Mouse (Mus musculus): Measurements from ENCODE around the gene Kcnk1.
A peak's percentile ranks its signal among the peaks of the same experiment; 100 is the strongest.

Gene Kcnk1

DNA sequence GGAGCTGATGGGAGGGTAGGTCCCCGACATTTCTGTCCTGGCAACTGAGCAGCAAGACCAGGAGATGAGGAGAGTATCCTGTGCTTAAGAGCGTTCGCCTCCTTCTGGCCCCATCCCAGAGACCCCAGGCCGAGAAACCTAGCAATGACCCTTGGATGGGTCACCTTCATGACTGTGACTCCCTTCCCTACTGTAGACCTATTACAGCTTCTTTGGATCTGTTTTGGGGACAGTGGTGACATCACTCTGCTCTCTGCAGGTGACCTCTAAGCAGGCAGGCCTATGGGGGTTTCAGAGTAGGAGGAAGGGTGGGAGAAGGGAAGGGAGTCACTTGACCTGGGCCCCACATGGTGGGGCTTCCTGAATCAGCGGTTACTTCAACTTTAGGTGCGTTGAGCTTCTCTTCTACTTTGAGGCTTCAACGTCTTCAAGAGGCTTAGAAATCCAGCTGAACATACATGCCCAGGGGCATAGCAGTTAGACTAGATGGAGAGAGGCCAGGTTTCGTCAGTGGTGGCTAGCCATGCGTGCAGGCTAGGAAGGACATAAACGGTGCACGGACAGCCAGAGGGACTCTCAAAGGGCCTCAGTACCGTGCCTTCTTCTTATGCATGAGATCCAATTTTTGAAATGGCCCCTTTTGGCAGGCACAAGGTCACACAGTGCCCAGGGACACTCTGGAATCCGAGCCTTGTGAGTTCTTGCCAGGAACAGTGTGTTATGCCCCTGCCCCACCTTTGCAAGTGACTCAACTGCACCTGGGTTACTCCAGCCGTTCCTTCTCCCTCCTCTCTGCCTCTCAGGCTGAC lies 1.3 kb downstream of the Kcnk1 start:
- no peak for DNase-seq (ENCODE audit: low read depth, low spot score)

DNA sequence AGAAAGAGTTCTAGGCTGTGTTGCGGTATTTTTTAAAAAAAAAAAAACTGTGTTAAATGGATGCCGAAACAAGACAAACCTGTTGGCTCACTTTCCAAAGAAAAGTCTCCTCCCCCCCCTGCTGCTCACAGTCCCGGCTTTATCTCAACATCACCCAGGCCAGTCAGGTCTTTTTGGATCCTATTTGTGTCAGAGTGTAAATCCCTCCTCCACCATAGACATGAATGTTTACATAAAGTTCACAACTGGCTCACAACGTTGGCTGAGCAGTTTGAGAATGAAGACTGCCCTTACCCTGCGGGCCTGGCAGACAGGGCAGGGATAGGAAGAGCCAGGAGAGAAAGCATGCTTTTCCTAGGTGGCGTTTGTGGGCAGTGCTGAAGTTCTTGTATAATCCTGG lies 2.0 kb downstream of the Kcnk1 start:
- no peak for DNase-seq (ENCODE audit: low read depth, low spot score)

DNA sequence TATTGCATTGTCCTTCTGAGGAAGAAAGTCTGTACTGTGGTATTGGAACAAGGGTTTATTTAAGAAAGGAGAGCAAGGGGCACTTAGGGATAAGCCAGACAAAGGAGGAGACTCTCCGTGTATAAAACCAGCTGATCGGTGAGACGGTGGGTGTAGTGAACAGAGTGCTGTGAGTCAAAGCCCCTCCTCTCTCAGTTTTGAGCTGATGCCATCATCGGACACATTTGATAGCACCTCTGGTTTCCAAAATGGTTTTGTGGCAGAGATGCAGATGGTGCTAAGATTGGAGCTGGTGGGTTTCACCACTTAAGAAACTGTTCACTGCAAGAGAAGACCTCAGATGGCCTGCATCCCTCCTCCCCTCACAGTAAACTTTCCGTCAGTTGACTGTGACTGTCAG lies 2.6 kb downstream of the Kcnk1 start:
- DNase-seq (ENCODE audit: low read depth, low spot score), result no peak

DNA sequence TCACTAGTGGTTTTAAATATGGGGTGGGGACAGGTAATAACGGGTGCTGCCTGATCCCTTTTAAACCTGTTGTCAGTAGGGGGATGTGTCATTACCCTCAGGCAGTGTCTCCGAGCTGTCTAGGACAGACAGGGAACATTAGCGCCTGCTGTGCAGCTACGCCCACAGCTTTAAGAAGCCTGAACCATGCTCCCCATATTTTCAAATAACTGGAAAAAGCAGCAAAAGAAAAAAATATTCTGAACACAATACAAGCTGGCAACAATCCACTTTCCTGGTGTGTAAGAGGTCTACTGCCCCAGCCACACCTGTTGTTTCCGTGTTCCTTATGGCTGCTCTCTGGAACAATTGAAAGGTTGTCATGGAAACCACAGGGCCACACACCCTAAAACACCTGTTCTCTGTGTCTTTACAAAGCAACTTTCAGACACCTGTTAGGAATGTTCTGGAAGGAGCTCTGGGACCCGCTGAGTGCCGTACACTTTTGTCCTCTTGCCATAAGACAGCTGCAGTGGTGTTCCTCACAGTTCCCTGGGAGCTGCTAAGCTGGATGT lies 4.9 kb downstream of the Kcnk1 start:
- no peak for DNase-seq (ENCODE audit: low read depth, low spot score)

DNA sequence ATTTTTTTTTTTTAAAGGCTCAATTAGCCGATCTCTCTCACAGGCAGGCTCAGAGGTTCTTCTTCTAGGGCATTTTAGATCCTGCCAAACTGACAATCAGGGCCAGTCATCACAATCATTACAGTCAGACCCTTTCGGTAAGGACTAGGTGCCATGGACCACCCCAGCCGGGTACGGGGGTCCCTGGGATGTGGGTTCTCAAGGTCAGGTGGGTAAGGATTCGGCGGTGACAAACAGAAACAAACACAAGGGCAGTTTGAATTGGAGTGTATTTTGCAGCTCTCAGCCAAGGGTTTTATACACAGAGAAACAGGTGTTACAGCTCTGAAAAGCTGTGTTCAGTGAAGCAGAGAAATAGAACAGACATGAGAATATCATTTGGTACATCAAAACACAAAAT lies 8.6 kb downstream of the Kcnk1 start:
- DNase-seq (ENCODE audit: low read depth, low spot score), result no peak

DNA sequence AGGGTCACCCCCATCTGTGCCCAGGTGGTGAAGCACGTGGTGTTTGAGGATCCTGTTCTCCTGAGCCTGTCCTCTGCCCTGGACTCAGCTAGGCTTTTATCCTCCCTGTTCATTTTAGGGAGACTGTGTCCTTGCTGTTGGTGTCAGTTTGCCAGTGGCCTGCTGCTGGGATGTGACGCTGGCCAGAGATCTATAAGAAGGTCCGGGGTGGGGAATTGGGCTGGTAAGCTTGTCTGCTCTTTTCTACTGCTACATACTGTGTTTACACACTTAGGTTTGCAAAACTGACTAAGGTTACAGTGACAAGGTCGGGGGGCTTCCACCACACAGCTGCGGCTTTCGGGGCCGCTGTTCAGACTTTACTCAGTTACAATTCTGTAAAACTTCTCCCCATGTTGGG lies 10.0 kb downstream of the Kcnk1 start:
- DNase-seq (ENCODE audit: low read depth, low spot score), result no peak

DNA sequence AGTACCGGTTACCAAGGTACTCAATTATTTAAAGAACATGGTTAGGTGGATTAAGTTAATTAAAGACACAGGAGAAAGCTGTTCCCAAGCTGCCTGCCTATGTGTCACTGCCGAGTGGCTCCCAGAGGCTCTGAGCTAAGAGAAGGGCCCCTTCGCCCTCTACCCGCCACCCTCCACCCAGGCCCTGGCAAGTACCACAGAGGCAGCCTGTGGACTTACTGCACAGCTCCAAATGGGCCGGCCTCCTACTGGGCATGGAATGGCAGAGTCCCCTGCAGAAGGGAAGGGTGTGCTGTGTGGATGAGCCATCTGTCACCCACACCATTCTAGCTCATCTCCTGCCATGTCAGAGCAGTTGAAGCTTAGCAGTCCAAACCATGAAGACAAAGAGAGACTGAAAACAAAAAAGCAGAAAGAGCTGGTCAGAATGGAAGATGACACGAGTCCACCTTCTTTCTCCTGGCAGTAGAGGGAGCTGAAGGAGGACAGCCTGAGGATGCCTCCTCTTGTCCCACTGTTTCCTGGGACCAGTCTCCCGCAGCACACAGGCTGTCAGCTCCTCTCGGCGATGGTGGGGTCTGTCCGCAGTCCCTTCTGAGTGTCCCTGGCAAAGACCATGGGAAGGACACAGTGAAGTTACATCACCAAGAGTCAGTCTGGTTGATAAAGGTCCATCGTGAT lies 11.5 kb downstream of the Kcnk1 start:
- no peak for DNase-seq (ENCODE audit: low read depth, low spot score)

DNA sequence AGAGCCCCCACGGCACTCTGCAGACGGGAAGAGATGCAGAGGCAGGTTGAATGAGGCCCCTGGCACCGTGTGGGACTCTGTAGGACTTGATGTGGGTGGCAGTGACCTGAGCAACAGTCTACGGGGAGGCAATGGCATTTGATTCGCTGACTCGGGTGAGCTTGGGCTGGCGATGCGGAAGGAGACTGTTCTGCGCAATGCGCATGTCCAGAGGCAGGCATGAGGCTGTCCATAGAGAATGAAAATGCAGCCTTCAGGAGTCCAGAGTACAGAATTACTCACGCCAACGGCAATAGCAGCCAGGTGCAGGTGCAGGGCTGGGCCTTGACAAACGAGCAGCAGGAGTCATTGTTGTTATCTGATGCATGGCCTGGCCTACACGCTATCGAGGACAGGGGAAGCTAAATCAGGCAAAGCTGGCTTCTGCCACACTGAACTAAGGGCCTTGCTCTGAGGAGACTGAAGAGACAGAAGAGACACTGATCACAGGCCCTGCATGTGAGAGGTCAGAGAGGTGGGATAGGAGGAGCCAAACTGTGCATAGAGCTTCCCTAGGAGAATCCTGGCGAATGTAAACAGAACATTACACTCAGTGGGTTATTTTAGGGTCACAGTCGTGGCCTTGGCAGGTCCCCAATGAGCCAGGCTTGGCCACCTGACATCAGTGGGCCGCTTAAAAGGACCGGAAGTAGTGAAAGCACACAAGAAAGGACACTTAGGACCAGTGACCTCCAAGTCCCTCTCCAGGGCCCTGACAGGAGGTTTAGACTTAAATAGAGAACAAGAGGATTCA lies 12.8 kb downstream of the Kcnk1 start:
- DNase-seq (ENCODE audit: low read depth, low spot score), result no peak

DNA sequence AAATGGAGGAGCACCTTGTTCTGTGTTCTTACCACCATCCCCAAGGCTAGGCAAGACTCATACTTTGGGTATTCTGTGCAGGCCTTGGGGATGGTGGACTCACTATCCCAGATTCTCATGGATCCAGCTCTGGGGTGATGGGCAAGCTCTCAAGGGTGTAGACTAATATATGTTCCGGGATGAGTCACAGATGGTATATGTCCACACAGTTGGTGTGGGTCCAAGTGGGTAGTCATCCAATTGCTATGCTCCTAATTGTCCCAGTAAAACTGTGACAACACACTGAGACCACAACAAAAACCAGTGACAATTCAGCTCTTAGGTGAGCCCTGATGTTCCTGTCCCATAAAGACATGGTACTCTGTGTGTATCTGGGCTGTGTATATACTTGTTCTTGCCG lies 14.0 kb downstream of the Kcnk1 start:
- DNase-seq (ENCODE audit: low read depth, low spot score), result no peak

DNA sequence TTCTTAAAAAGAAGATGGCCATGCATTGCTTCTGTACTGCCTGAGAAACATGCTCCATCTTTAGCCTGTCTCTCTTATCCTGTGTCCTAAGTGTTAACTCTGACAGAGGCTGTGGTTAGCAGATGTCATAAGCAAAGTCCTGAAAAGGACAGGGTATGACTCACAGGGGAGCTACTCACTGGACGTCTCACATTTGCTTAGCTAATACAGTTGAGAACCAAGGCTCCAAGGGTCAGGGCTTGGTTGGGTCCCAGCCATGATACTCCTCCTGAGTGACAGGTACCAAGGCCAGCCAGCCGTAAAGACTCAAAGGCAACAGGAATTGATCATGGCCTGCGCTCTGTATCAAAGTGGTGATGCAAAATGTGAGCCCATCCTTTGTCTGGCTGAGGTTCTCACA lies 15.9 kb downstream of the Kcnk1 start:
- no peak for DNase-seq (ENCODE audit: low read depth, low spot score)

DNA sequence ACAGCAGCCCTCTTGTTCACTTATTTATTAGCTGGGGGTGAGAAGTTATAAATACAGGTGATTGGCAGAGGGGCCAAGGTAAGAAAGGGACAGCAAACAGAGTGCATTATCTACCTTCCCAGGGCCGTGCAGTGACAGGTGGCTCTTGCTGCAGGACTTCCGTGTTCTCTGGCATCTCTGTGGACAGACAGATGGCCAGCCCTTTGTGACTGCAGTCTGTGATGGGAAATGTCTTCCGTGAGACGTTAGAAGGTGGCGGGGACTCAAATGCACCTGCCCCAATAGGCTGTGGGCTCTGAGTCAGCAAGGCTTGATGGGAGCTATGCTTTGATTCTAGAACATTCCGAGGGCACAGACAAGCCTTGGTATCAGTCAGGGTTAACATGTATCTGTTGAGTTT lies 17.4 kb downstream of the Kcnk1 start:
- no peak for DNase-seq (ENCODE audit: low read depth, low spot score)

DNA sequence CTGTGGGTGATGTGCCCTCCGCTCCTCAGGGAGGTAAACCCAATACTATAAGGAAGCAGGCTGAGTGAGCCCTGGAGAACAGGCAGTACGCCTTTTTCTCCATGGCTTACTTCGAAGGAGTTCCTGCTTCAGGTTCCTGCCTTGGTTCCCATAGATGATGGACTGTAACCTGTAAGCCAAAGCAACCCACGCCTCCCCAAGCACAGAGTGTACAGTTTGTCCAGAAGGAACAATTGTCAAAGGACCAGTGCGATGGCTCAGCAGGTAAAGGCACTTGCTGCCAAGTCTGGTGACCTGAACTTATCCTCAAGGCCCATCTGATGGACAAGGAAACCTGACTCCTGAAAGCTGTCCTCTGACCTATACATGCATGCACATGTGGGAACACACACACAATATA lies 18.7 kb downstream of the Kcnk1 start:
- DNase-seq (ENCODE audit: low read depth, low spot score), result no peak

DNA sequence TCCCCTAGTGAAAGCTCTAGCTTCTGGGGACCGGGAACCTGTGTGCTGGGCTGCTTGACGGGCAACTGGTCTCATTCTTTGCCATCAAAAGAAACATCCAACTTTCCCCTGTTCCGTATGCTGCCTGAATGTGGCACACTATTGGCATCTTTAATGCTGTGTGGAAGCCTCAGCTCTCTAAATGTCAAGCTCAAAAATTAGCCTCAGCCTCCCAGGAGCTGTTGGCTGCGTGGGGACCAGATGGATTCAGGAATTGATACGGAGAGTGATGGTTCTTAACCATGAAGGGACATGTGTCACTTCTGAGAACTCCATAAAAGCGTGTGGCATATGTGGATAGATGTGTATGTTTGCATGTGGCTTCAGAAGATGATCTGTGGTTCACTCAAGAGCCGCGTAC lies 27.0 kb downstream of the Kcnk1 start:
- no peak for DNase-seq (ENCODE audit: low read depth, low spot score)

DNA sequence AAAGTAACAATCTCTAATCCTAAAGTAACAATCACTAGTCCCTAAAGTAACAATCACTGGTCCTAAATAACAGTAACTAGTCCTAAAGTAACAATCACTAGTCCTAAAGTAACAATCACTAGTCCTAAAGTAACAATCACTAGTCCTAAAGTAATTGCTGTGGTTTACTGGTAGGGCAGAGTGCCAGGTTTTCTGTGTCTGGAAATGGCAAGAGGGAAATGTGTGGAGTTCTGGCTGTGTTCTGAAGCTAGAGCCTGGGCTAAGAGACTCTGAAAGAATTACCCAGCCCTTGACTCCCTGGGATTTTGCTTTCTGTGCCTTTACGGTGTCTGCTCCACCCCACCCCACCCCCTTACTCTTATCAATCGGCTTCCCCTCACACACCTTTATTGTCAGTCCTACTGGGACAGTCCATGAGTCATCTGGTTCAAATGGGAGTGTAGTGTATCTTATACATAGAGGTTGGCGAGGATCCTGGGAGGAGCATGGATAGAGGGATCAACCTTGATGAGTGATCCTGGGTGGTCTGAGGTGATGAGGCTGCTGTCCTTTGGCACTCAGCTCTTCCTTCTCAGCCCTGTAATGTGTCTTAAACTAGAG lies 28.8 kb downstream of the Kcnk1 start:
- no peak for DNase-seq (ENCODE audit: low read depth, low spot score)

DNA sequence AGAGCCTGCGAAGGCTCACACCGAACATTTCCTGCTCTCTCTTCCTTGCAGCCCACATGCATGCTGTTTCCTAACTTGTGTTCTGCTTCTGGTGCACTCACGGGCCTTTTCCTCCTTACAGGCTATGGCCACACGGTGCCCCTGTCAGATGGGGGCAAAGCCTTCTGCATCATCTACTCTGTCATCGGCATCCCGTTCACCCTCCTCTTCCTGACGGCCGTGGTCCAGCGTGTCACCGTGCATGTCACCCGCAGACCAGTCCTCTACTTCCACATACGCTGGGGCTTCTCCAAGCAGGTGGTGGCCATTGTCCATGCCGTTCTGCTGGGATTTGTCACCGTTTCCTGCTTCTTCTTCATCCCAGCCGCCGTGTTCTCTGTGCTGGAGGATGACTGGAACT lies 29.9 kb downstream of the Kcnk1 start:
- no peak for DNase-seq (ENCODE audit: low read depth, low spot score)

DNA sequence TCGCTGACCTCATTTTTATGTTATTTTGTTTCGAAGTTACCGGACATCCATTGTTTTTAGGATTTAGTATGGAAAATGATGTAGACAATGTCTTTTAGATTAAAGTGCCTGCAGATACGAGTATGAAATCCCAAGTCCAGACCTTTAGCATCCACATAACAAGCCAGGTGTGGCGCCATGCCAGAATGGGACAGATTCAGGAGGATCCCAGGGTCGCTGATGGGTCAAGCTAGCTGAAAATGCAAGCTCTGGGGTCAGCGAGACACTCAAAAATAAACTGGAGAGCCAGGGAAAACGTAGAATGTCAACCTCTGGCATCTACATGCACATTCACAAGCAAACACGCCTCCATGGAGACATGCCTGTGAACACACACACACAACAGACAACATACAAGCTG lies 31.2 kb downstream of the Kcnk1 start:
- no peak for DNase-seq (ENCODE audit: low read depth, low spot score)

DNA sequence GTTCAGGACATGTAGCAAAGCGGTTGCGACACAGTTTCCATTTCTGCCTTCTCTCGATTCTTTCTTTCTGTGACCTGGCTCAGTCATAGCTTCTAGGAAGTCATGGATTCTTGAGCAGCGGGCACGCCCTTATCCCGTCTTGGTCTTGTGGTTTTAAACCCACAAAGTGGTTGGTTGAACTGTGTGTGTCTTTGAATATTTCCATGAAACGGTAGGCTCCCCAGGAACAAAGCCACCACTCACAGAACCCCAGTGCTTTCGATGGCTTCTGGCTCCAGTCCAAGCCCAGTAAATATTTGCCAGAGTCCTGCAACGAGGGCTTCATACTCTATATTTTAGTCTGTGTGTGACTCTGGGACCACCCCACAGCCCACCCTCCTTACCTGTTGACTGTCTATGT lies 31.6 kb downstream of the Kcnk1 start:
- no peak for DNase-seq (ENCODE audit: low read depth, low spot score)

DNA sequence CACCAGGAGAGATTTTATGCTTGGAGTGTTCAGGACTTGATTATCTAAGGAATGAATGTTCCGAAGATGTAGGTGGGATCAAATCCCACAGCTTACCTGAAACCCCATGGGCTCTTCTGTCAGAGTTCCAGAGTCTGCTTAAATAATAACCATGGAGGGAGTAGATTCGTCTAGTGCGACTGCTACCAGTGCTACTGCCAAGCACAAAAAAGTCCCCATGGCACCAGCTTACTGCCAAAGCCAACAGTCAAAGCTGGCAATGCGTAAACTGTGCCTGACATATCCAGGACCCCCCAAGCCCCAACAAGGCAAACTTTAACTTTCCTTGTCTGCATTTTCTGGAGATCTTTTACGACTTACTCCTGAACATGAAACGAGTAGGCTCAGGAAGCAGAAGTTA lies 32.5 kb downstream of the Kcnk1 start:
- no peak for DNase-seq (ENCODE audit: low read depth, low spot score)

DNA sequence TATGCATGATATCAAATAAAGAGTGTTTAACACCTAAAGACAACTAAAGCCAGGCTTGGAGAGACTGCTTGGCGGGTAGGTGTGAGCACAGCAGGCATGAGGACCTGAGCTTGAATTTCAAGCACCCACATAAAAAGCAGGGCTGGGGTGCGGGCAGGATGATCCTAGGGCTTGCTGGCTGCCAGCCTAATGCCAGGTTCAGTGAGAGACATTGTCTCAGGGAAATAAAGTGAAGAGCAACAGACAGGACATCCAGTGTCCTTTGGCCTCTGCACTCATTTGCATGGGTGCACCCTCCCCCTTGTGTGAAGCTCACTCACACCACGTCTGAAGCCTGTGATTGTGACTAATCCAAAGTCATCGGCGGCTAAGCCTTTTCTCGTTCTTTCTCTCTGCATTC lies 34.0 kb downstream of the Kcnk1 start:
- DNase-seq (ENCODE audit: low read depth, low spot score), result no peak

DNA sequence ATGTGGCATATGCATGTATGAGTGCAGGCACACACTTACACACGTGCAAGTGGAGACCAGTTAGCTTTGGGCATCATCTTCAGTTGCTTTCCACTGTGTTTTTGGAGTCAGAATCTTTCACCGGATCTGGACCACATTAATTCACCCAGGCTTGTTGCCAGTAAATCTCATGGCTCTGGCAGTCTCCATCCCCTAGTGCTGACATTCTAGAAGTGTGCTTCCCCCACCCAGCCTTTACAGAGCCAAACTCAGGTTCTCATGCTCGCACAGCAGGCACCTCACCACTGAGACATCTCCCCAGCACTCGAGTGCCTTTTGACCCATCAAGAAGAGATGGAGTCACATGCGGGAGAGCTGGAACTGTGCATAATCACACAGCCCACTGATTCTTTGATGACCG lies 37.8 kb downstream of the Kcnk1 start:
- DNase-seq (ENCODE audit: low read depth, low spot score), result no peak

DNA sequence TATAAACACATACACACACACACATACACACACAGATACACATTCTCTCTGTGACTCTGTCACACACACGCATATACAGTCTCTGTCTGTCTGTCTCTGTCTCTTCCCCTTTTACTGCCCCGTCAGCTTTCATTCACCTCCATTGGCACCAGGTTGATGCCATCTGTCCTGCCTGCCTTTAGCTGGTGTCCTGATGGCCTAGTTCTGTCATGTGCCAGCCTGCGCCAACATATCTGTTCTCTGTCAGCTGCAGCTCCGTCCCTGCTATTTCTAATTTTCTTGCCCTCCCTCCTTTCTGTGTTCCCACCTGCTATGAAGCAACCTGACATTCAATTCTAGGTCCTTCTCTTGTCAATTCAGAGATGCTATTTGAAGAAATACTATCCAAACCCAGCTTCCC lies 40.1 kb downstream of the Kcnk1 start:
- peak; percentile 12 for DNase-seq (ENCODE audit: low read depth, low spot score)

DNA sequence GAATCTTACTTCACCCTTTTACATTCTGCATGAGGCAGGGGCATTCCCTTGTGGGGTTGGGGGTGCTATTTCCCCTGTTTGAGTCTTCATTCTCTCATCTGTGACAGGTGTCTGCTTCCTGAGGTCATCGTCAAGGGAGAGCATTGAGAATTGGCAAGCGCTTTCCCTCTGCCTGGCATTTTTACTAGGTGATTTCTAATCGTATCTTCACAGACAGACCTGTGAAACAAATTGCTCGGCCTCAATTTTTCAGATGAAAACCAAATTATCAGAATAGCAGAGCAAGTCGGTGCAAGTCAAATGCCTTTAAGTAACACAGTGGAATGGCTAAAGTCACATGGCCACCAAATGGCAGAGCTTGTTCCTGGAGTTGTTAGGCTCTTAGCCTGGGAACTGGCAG lies 41.4 kb downstream of the Kcnk1 start:
- DNase-seq (ENCODE audit: low read depth, low spot score), result no peak
